Mouse (Mus musculus) intestine, embryonic 15.5 days (tissue): Measurements from ENCODE around the gene B3galnt1. TPM values are rescaled to one million over a fixed set of nuclear protein-coding genes. Genes with fewer than 3 reads are reported as not detected.
A peak's percentile ranks its signal among the peaks of the same experiment; 100 is the strongest.

Experiments
- ATAC-seq: fragments of 200-750 bp; cut with Nextera tagmentation; 2 replicates; pipeline ENCODE4 v1.8.0; 2017; ENCODE audit warnings: moderate TSS enrichment, moderate library complexity
- H3K27ac ChIP-seq: fragments of 300-500 bp; sonication (generic); 2 replicates; pipeline ENCODE4 v1.5.1; 2015; ENCODE audit warnings: mild to moderate bottlenecking, inconsistent platforms
- H3K27me3 ChIP-seq: fragments of 300-500 bp; sonication (generic); replicated peaks from 2 replicates; pipeline ENCODE4 v1.6.1; 2015; ENCODE audit warnings: inconsistent platforms
- H3K36me3 ChIP-seq: fragments of 300-500 bp; sonication (generic); 2 replicates; pipeline ENCODE4 v1.6.1; 2015; ENCODE audit warnings: inconsistent platforms
- H3K4me1 ChIP-seq: fragments of 300-500 bp; sonication (generic); replicated peaks from 2 replicates; pipeline ENCODE4 v1.6.1; 2015; ENCODE audit warnings: inconsistent platforms
- H3K4me2 ChIP-seq: fragments of 300-500 bp; sonication (generic); replicated peaks from 2 replicates; pipeline ENCODE4 v1.6.1; 2015; ENCODE audit warnings: mild to moderate bottlenecking, inconsistent platforms
- H3K4me3 ChIP-seq: fragments of 300-500 bp; sonication (generic); replicated peaks from 2 replicates; pipeline ENCODE4 v1.5.1; 2015; ENCODE audit warnings: inconsistent platforms
- H3K9ac ChIP-seq: fragments of 300-500 bp; sonication (generic); 2 replicates; pipeline ENCODE4 v1.6.1; 2015; ENCODE audit warnings: inconsistent platforms
- H3K9me3 ChIP-seq: fragments of 300-500 bp; sonication (generic); 2 replicates; pipeline ENCODE4 v1.6.1; 2016; ENCODE audit warnings: inconsistent platforms
- WGBS: fragments of 180-500 bp; shearing (Covaris S2); methylation state at CpG from one replicate; pipeline ENCODE4 v1.1.7; 2015; 5-methylcytosine and 5-hydroxymethylcytosine counted together
- polyA plus RNA-seq: library from polyadenylated mRNA; unstranded; fragments of >200 nt; fragmentation: Nextera tagmentation; extraction: Ambion mirVana; gene quantifications from 2 replicates; pipeline ENCODE4 v1.2.1, GENCODE M21; 2015

The B3galnt1 gene
- 26.6 and 33.2 TPM in 2 replicates for polyA plus RNA-seq

DNA sequence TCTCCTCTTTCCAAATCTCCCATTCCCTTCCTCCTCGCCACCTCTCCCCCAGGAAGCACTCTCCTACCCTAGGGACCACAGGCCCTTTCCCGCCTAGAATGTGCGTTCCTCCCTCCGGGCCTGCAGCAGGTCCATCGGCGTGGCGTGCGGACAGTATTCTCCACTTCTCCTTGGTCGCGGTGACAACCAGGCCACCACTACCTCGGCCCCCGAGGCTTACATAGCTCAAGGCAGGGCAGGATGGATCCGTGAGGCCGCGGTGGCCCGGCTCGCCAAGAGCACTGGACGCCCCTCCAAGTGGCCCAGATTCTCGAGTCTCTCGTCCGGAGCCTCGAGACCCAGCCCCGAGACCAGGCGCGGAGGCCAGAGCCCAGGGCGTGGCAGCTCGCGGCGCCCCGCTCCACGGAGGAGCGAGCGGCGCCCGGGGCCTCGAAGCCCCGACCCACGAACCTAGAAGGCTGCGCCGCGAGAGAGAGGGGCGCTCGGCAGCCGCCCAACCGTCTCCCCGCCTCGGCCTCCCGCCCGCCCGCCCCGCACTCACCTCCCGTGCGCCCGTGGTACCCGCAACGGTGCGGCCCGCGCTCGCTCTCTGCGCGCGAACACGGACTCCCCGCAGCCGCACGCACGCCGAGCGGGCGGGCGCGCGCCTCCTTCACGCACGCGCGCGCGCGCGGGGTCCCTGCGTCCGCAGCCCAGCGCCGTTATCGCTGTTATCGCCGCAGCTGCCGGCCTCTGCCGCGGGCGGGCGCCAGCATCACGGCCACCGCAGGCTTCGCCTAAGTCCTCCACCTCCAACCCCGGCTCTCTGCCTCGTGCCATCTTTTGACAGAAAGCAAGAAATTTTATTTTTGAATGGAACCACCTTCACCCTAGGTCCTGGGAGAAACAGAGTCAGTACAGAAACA, at the start of gene B3galnt1:
B3galnt1 (minus strand) TSS at position 700 of the 905 bp plus-strand sequence.
- Histone ChIP-seq H3K4me3 (peak within 1 kb of the TSS; percentile 71), H3K36me3 (no peaks in the 10 kb centered on the region), H3K27me3 (no peaks in the 10 kb centered on the region), H3K27ac (peak within 1 kb of the TSS; percentile 71), H3K9ac (peak within 1 kb of the TSS; percentile 78), H3K4me2 (peak within 1 kb of the TSS; percentile 93), H3K9me3 (no peaks in the 10 kb centered on the region), H3K4me1 (peaks cover 4% of the 10 kb centered on the region; the same call in 1 of the 2 replicates)
- under 1% methylated on average over 89 of the region's 99 CpGs for WGBS
- ATAC-seq, result peak; percentile 83

DNA sequence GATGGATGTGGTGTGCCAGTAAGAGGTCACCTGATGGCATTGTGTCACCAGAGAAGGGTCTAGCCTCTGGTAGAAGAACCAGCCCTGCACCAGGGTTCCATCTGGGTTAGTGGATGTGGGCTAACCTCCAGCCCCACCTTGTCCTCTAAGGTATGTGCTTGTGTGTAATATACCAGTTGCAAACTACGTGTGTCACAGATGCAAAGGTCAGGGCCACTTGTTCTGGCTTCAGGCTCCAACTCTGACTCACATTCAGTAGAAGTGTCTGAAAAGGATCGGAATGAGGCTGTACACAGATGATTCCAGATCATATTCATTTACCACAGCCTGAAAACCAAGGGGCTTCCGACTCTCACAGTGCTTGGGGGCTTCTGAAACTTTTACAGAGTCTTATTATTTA, 35.8 kb upstream of the B3galnt1 start:
- H3K4me2 ChIP-seq, result no peak overlapping the region
- no peaks in the 10 kb centered on the region for H3K4me1 ChIP-seq
- ATAC-seq, result no peak
- H3K27ac ChIP-seq, result no peak overlapping the region
- no peaks in the 10 kb centered on the region for H3K9me3 ChIP-seq
- no peaks in the 10 kb centered on the region for H3K36me3 ChIP-seq
- H3K4me3 ChIP-seq, result no peak overlapping the region
- no peak overlapping the region for H3K9ac ChIP-seq
- H3K27me3 ChIP-seq, result no peaks in the 10 kb centered on the region
- 78% methylated on average over 3 of the region's 3 CpGs for WGBS

DNA sequence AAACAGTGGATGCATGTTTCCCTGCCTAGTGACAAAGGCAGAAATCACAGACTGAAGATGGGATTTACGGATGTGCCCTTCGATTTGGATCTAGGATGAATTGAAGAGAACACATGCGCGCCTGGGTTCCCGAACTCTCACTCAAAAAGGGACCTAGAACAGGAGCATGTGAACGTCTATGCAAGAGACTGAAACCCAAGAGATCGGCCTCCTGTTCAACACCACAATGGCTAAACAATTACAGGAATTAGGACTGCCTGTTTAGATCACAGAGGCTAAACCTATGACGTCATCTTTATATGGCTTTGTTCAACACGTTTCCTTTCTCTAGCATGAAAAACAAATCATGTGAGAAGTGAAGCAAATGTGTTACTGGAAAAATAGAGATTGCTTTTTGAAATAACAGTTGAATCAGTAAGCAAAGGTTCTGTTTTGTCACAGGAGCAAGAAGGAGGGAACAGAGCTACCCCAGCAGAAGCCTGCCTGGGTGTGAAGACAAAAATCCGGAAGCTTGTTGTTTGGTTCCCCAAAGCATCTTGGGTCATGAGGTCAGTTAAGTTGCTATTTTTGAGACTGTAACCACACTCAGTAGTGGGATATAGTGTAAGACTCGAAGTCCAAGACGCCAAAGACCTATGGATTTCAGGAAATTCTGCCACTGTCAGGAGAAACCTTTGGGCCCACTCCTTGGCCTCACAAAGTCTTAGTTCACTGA, 35.1 kb upstream of the B3galnt1 start:
- Histone ChIP-seq H3K9me3 (no peaks in the 10 kb centered on the region), H3K4me3 (no peak overlapping the region), H3K4me1 (no peaks in the 10 kb centered on the region), H3K4me2 (no peak overlapping the region), H3K9ac (no peak overlapping the region), H3K27ac (no peak overlapping the region), H3K27me3 (no peaks in the 10 kb centered on the region), H3K36me3 (no peaks in the 10 kb centered on the region)
- ATAC-seq, result no peak
- 77% methylated on average over 12 of the region's 12 CpGs for WGBS

DNA sequence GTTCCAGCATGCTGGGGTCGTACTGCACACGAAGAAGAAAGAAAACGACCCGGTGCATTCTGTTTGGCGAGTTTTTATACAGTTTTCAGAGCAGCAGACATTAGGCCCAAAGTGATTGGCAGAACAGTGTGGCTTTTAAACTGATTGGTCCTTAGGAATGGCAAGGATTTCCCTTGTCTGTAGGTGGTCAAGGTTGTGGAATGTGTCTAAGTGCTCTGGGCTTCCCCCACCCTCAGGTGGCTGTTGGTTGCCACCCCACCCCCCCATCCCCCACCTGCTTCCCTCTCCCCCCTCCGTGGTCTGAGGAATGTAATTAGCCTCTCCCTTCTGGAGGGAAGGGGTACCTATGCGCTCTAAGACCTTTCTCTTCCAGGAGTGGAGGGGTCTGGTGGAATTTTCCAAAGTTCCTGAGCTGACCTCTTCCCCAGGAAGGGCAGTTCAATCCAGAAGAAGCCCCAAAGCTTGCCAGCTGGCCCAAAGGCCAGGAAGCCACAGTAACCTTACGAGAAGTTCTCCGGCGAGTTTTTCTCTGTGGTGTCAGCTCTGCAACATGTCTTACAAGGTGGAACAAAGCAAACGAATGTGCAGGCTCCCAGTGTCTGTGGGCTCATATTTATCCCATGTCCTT, 28.3 kb upstream of the B3galnt1 start:
- Histone ChIP-seq H3K27ac (no peak overlapping the region), H3K36me3 (no peaks in the 10 kb centered on the region), H3K27me3 (no peaks in the 10 kb centered on the region), H3K9me3 (no peaks in the 10 kb centered on the region), H3K4me3 (no peak overlapping the region), H3K9ac (no peak overlapping the region), H3K4me2 (no peak overlapping the region), H3K4me1 (no peaks in the 10 kb centered on the region)
- ATAC-seq, result no peak
- 64% methylated on average over 11 of the region's 11 CpGs for WGBS

DNA sequence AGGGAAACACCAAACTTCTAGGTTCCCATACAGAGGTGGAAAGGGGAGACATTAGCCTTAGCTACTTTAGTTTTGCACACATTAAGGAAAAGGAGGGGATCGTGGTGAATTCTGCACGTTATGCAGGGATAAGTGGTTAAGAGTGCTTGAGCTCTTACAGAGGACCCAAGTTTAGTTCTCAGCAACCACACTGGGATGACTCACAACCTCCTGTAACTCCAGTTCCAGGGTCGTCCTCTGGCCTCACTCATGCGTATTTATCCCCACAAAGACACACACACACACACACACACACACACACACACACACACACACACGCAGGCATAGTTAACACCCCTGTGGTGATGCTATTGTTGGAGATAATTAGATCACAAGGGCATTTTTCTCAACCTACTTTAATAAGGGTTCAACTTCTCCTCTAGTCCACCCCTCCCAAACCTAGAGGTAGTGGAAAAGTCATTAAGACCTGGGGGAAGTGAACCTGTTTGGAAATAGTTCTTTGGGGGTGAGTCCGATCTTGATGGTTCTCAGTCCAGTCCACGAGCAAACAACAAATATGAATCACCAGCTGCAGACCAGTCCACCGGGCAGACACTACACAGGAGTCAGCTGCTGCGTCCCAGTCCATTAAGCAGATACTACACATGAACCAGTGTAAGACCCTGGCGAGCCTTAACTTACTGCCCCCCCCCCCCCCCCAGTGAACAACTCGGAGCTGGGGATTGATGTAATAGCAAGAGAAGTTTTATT, 27.6 kb upstream of the B3galnt1 start:
- Histone ChIP-seq H3K4me1 (no peaks in the 10 kb centered on the region), H3K4me3 (no peak overlapping the region), H3K9ac (no peak overlapping the region), H3K9me3 (no peaks in the 10 kb centered on the region), H3K27me3 (no peaks in the 10 kb centered on the region), H3K27ac (no peak overlapping the region), H3K36me3 (no peaks in the 10 kb centered on the region), H3K4me2 (no peak overlapping the region)
- no peak for ATAC-seq
- 72% methylated on average over 10 of the region's 11 CpGs for WGBS

DNA sequence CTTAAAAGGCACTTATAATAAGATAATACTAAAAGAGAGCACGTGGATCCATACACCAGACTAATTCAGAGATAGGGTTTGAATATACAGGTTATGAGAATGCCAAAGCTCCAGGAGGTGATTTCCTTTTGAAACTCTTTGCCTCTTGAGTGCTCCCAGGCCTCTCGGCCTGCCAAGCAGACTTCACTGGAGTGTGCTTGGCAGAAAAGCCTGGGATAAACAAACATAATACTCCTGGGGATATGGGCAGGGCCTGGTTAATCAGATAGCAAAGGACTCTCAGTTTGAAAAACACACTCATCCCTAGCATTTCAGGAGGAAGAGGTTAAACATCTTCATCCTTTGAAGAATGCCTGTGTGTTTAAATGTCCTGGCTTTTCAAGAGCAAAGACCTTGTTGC, 25.4 kb upstream of the B3galnt1 start:
- no peak overlapping the region for H3K9ac ChIP-seq
- ATAC-seq, result no peak
- H3K27me3 ChIP-seq, result no peaks in the 10 kb centered on the region
- H3K4me3 ChIP-seq, result no peak overlapping the region
- WGBS, result 80% methylated on average over 2 of the region's 2 CpGs
- no peak overlapping the region for H3K4me2 ChIP-seq
- no peaks in the 10 kb centered on the region for H3K9me3 ChIP-seq
- no peaks in the 10 kb centered on the region for H3K4me1 ChIP-seq
- no peaks in the 10 kb centered on the region for H3K36me3 ChIP-seq
- H3K27ac ChIP-seq, result no peak overlapping the region

DNA sequence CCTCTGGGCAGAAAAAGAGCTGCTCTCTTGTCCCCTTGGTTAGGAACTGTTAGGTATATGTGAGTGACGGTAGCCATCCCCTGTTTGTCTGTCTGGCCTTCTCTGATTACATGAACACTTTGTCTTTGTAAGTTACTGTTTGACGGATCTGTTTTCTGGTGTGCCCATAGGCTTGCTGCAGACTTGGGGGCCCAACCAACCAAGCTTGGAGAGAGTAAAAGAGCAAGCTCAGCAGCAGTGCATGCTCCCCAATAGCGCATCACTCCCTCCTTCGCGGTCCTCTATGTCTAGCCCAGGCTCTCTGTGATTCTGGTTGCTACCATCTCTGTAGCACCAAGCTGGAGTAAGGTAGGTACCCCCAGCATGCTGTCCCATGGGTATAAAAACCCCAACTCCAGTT, 9.1 kb upstream of the B3galnt1 start:
- H3K4me2 ChIP-seq, result no peak overlapping the region
- no peak overlapping the region for H3K27ac ChIP-seq
- no peaks in the 10 kb centered on the region for H3K4me1 ChIP-seq
- no peak for ATAC-seq
- 89% methylated on average over 5 of the region's 5 CpGs for WGBS
- H3K9me3 ChIP-seq, result no peaks in the 10 kb centered on the region; the same call in 1 of the 2 replicates
- no peaks in the 10 kb centered on the region for H3K36me3 ChIP-seq
- no peak overlapping the region for H3K9ac ChIP-seq
- no peaks in the 10 kb centered on the region for H3K27me3 ChIP-seq
- H3K4me3 ChIP-seq, result no peak overlapping the region

DNA sequence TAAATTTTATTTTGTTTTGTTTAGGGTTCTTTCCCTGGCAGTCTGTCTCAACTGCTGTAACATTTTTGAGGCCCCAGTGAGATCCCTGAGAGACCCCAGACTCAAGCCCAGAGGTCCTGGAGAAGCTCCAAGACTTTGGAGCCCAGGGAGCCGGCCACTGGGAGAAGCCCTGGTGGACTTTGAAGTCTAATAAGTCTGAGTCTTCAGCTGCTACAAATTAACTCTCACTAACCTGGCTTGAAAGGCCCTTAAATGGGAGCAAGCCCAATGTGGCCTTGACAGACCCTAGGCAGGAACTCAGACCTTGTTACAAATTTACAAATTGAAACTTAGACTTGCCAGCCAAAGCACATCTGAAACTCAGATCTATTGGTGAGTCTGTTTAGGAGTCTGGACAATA, 8.7 kb upstream of the B3galnt1 start:
- WGBS, result 22% methylated on average over 1 of the region's 1 CpGs
- no peak overlapping the region for H3K27ac ChIP-seq

DNA sequence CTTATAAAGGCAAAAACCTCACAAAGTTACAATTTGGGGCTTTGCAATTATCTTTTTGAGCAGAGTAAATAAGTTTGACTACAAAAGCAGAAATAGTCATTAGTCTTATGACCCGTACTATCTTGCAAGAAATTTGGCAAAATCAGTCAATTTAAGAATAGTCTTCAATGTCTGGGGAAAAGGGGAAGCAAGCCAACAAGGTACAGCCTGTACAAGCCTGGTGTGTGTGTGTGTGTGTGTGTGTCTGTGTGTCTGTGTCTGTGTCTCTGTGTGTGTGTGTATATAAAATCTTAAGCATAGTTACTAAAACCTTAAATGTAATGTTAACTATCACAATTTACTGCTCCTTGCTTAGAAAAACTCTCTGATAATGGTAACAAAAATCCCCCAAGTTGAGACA, 8.2 kb upstream of the B3galnt1 start:
- 74% methylated on average over 1 of the region's 1 CpGs for WGBS
- H3K9me3 ChIP-seq, result no peaks in the 10 kb centered on the region
- ATAC-seq, result no peak

More for the DNA sequence above, 8.7 kb upstream of the B3galnt1 start:
- Histone ChIP-seq H3K4me1 (no peaks in the 10 kb centered on the region), H3K9me3 (no peaks in the 10 kb centered on the region), H3K27me3 (no peaks in the 10 kb centered on the region), H3K36me3 (no peaks in the 10 kb centered on the region), H3K9ac (no peak overlapping the region), H3K4me2 (no peak overlapping the region), H3K4me3 (no peak overlapping the region)
- ATAC-seq, result no peak

DNA sequence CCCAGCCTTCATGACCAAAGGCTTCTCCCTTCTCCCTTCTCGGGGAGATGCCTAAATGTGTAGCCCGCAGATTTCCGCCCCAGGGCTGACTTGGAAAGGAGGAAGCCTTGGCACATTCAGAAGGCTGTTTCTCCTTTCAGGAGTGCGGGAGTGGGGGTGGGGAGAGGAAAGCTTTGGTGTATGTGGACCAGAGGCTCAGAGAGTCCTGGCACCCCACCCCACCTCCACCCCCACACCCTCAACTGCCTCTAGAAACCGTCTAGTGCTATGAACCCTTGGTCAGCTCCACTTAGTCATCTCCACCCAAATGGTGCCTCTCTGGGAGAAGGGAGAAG, 373 bp upstream of the B3galnt1 start:
- peak overlapping the region; percentile 93 for H3K4me2 ChIP-seq
- no peaks in the 10 kb centered on the region for H3K36me3 ChIP-seq
- H3K4me3 ChIP-seq, result peak overlapping the region; percentile 71
- H3K27me3 ChIP-seq, result no peaks in the 10 kb centered on the region
- no peak for ATAC-seq
- H3K4me1 ChIP-seq, result peaks cover 4% of the 10 kb centered on the region; the same call in 1 of the 2 replicates
- no peak overlapping the region for H3K27ac ChIP-seq
- H3K9me3 ChIP-seq, result no peaks in the 10 kb centered on the region
- 20% methylated on average over 5 of the region's 5 CpGs for WGBS
- H3K9ac ChIP-seq, result peak overlapping the region; percentile 78

More for the DNA sequence above, 8.2 kb upstream of the B3galnt1 start:
- Histone ChIP-seq H3K36me3 (no peaks in the 10 kb centered on the region), H3K9ac (no peak overlapping the region), H3K27me3 (no peaks in the 10 kb centered on the region), H3K4me3 (no peak overlapping the region), H3K4me2 (no peak overlapping the region), H3K27ac (no peak overlapping the region), H3K4me1 (no peaks in the 10 kb centered on the region)

DNA sequence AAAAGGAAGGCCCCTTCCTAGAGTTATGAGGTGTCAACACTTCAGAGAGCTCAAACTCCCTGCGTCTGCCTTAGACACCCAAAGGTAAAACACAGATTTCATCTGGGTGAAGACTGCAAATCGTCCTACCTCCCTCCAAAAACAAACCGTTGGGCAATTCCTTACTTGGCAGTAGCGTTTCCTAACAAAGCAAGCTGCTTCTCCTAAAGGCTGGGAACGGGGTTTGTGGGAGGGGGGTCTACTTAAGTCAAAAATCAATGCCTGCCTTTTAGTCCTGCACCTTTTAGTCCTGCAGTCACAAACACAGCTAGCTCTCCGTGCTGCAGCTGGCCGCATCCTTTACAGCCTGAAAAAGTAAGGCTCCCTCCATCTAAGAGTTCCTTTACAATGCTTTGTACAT, 944 bp downstream of the B3galnt1 start:
- H3K9me3 ChIP-seq, result no peaks in the 10 kb centered on the region
- H3K4me1 ChIP-seq, result peaks cover 4% of the 10 kb centered on the region; the same call in 1 of the 2 replicates
- peak overlapping the region; percentile 71 for H3K27ac ChIP-seq
- H3K4me3 ChIP-seq, result peak overlapping the region; percentile 71
- no peaks in the 10 kb centered on the region for H3K36me3 ChIP-seq
- ATAC-seq, result peak; percentile 24; the same call in 1 of the 2 replicates
- H3K27me3 ChIP-seq, result no peaks in the 10 kb centered on the region
- 26% methylated on average over 7 of the region's 7 CpGs for WGBS
- H3K4me2 ChIP-seq, result peak overlapping the region; percentile 93
- H3K9ac ChIP-seq, result peak overlapping the region; percentile 78

DNA sequence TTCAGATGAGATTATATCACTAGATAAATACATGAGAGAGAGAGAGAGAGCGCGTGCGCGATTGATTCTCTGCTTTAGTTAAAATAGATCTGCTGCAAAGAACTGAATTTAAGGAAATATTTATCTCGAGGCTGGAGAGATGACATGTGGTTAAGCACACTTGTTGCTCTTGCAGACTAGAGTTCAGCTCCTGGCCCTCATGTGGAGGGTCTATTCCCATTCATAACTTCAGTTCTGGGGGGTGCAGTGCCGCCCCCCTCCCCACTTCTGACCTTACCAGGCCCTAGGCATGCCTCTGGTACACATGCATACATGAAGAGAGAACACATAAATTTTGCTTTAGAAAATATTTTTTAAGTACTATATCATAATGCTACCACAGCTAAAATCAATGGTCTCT, 1.5 kb downstream of the B3galnt1 start:
- ATAC-seq, result no peak
- Histone ChIP-seq H3K9ac (no peak overlapping the region), H3K4me1 (peaks cover 4% of the 10 kb centered on the region; the same call in 1 of the 2 replicates), H3K27me3 (no peaks in the 10 kb centered on the region), H3K9me3 (no peaks in the 10 kb centered on the region), H3K4me2 (peak overlapping the region; percentile 93), H3K36me3 (no peaks in the 10 kb centered on the region), H3K4me3 (no peak overlapping the region), H3K27ac (no peak overlapping the region)
- WGBS, result 84% methylated on average over 6 of the region's 6 CpGs
